Mouse (Mus musculus) midbrain, embryonic 14.5 days (tissue): ENCODE data around the gene Fam161a. TPM values are rescaled to one million over a fixed set of nuclear protein-coding genes. Genes with fewer than 3 reads are reported as not detected.
"Not testable (repeated sequence)": the region's sequence is repeated elsewhere in the genome, so short reads cannot be mapped to it uniquely, and the experiment has no call there.

Experiments used
- ATAC-seq: fragments of 200-750 bp; cut with Nextera tagmentation; 2 replicates; pipeline ENCODE4 v1.8.0; 2017; ENCODE audit warnings: moderate number of reproducible peaks, moderate library complexity; ENCODE audit not compliant: low FRiP score, low TSS enrichment
- DNase-seq: peaks from one replicate; pipeline ENCODE4 v3.0.0-alpha.2; 2015
- H3K27ac ChIP-seq: fragments of 300-500 bp; sonication (generic); replicated peaks from 2 replicates; pipeline ENCODE4 v1.5.1; 2014; ENCODE audit warnings: mild to moderate bottlenecking, low read depth, low read length, moderate library complexity
- H3K27me3 ChIP-seq: fragments of 300-500 bp; sonication (generic); 2 replicates; pipeline ENCODE4 v1.6.1; 2014; ENCODE audit warnings: low read length, control low read depth, mixed read lengths; ENCODE audit not compliant: control insufficient read depth, insufficient read depth
- H3K36me3 ChIP-seq: fragments of 300-500 bp; sonication (generic); 2 replicates; pipeline ENCODE4 v1.6.1; 2014; ENCODE audit warnings: low read length, control low read depth; ENCODE audit not compliant: control insufficient read depth, insufficient read depth
- H3K4me1 ChIP-seq: fragments of 300-500 bp; sonication (generic); 2 replicates; pipeline ENCODE4 v1.6.1; 2014; ENCODE audit warnings: mild to moderate bottlenecking, antibody characterized with exemption, low read length, control low read depth; ENCODE audit not compliant: control insufficient read depth, insufficient read depth
- H3K4me2 ChIP-seq: fragments of 300-500 bp; sonication (generic); 2 replicates; pipeline ENCODE4 v1.6.1; 2014; ENCODE audit warnings: mild to moderate bottlenecking, low read length, moderate library complexity
- H3K4me3 ChIP-seq: fragments of 300-500 bp; sonication (generic); replicated peaks from 2 replicates; pipeline ENCODE4 v1.5.1; 2014; ENCODE audit warnings: low read depth, low read length
- H3K9ac ChIP-seq: fragments of 300-500 bp; sonication (generic); replicated peaks from 2 replicates; pipeline ENCODE4 v1.6.1; 2014; ENCODE audit warnings: mild to moderate bottlenecking, low read length, moderate library complexity
- H3K9me3 ChIP-seq: fragments of 300-500 bp; sonication (generic); 2 replicates; pipeline ENCODE4 v1.6.1; 2016; ENCODE audit warnings: low read length, control low read depth, mixed read lengths; ENCODE audit not compliant: control insufficient read depth
- WGBS: fragments of 180-500 bp; shearing (Covaris S2); extraction: QIAGEN DNeasy Blood & Tissue Kit; methylation state at CpG from one replicate; pipeline ENCODE4 v1.1.7; 2014; 5-methylcytosine and 5-hydroxymethylcytosine counted together
- polyA plus RNA-seq: library from polyadenylated mRNA; unstranded; fragments of >200 nt; fragmentation: Nextera tagmentation; extraction: Ambion mirVana; gene quantifications from 2 replicates; pipeline ENCODE4 v1.2.1, GENCODE M21; 2014

The Fam161a gene
- polyA plus RNA-seq, 1 experiment from 2014 or later, result 3.7 TPM

- Histone ChIP-seq H3K36me3 (no peaks in the 10 kb centered on the region), H3K4me2 (no peak overlapping the region), H3K9ac (no peak overlapping the region), H3K27ac (no peak overlapping the region), H3K27me3 (no peaks in the 10 kb centered on the region), H3K9me3 (no peaks in the 10 kb centered on the region), H3K4me1 (no peaks in the 10 kb centered on the region), H3K4me3 (no peak overlapping the region)
- no peak for DNase-seq
- 65% methylated on average over 4 of the region's 4 CpGs for WGBS
- no peak for ATAC-seq
These were observed 45.0 kb downstream of the Fam161a start for GRCm38 (mm10) chr11:23052353-23052752.

GRCm38 (mm10) chr11:23063153-23063552 is 55.8 kb downstream of the Fam161a start:
- no peaks in the 10 kb centered on the region for H3K9me3 ChIP-seq
- no peak overlapping the region for H3K4me3 ChIP-seq
- DNase-seq (no peak), ATAC-seq (no peak)
- H3K4me1 ChIP-seq, result peaks cover 4% of the 10 kb centered on the region; the same call in 1 of the 2 replicates
- no peak overlapping the region for H3K9ac ChIP-seq
- WGBS, result 80% methylated on average over 6 of the region's 6 CpGs
- no peak overlapping the region for H3K4me2 ChIP-seq
- no peaks in the 10 kb centered on the region for H3K27me3 ChIP-seq
- no peak overlapping the region for H3K27ac ChIP-seq
- H3K36me3 ChIP-seq, result no peaks in the 10 kb centered on the region

- Histone ChIP-seq H3K4me1 (peaks cover 4% of the 10 kb centered on the region; the same call in 1 of the 2 replicates), H3K36me3 (no peaks in the 10 kb centered on the region), H3K9ac (no peak overlapping the region), H3K27me3 (no peaks in the 10 kb centered on the region), H3K27ac (no peak overlapping the region), H3K9me3 (no peaks in the 10 kb centered on the region), H3K4me3 (no peak overlapping the region), H3K4me2 (no peak overlapping the region)
- DNase-seq, result no peak
- ATAC-seq, result no peak
- WGBS, result 65% methylated on average over 3 of the region's 3 CpGs
These were observed 56.5 kb downstream of the Fam161a start for GRCm38 (mm10) chr11:23063857-23064256.

- not testable (repeated sequence) for H3K4me1 ChIP-seq, ATAC-seq, H3K9ac ChIP-seq, H3K9me3 ChIP-seq, H3K27ac ChIP-seq, DNase-seq, H3K4me2 ChIP-seq, H3K36me3 ChIP-seq, H3K4me3 ChIP-seq, H3K27me3 ChIP-seq
- WGBS, result 36% methylated on average over 3 of the region's 3 CpGs
These were observed 56.9 kb downstream of the Fam161a start for GRCm38 (mm10) chr11:23064276-23064675.

GRCm38 (mm10) chr11:23065167-23065668 is 57.9 kb downstream of the Fam161a start:
- no peak overlapping the region for H3K9ac ChIP-seq
- WGBS, result 90% methylated on average over 2 of the region's 2 CpGs

GRCm38 (mm10) chr11:23067395-23068136 is 60.2 kb downstream of the Fam161a start:
- H3K27me3 ChIP-seq, result no peaks in the 10 kb centered on the region
- peak overlapping the region; percentile 59 for H3K4me3 ChIP-seq
- ATAC-seq (peak; percentile 99), DNase-seq (peak; percentile 96)
- under 1% methylated on average over 49 of the region's 49 CpGs for whole genome bisulfite sequencing
- H3K4me2 ChIP-seq, result peak overlapping the region; percentile 56
- no peaks in the 10 kb centered on the region for H3K36me3 ChIP-seq
- H3K9ac ChIP-seq, result peak overlapping the region; percentile 71
- H3K27ac ChIP-seq, result peak overlapping the region; percentile 83
- peaks cover 4% of the 10 kb centered on the region; the same call in 1 of the 2 replicates for H3K4me1 ChIP-seq
- H3K9me3 ChIP-seq, result no peaks in the 10 kb centered on the region

More at GRCm38 (mm10) chr11:23065167-23065668, 57.9 kb downstream of the Fam161a start:
- Histone ChIP-seq H3K4me3 (no peak overlapping the region), H3K4me2 (no peak overlapping the region), H3K4me1 (peaks cover 4% of the 10 kb centered on the region; the same call in 1 of the 2 replicates), H3K36me3 (no peaks in the 10 kb centered on the region), H3K27me3 (no peaks in the 10 kb centered on the region), H3K27ac (no peak overlapping the region), H3K9me3 (no peaks in the 10 kb centered on the region)
- no peak for DNase-seq
- no peak for ATAC-seq

- no peak for DNase-seq
- peak overlapping the region; percentile 71 for H3K9ac ChIP-seq
- H3K4me1 ChIP-seq, result peaks cover 4% of the 10 kb centered on the region; the same call in 1 of the 2 replicates
- H3K27me3 ChIP-seq, result no peaks in the 10 kb centered on the region
- WGBS, result 11% methylated on average over 10 of the region's 10 CpGs
- H3K9me3 ChIP-seq, result no peaks in the 10 kb centered on the region
- H3K4me3 ChIP-seq, result peak overlapping the region; percentile 59
- H3K4me2 ChIP-seq, result peak overlapping the region; percentile 56
- H3K36me3 ChIP-seq, result no peaks in the 10 kb centered on the region
- peak; percentile 2; the same call in 1 of the 2 replicates for ATAC-seq
- peak overlapping the region; percentile 83 for H3K27ac ChIP-seq
These were observed 60.9 kb downstream of the Fam161a start for GRCm38 (mm10) chr11:23068201-23068600.

GRCm38 (mm10) chr11:23068986-23069385 is 61.7 kb downstream of the Fam161a start:
- H3K36me3 ChIP-seq, H3K27ac ChIP-seq, H3K4me2 ChIP-seq, H3K9ac ChIP-seq, ATAC-seq, H3K27me3 ChIP-seq, DNase-seq, H3K4me3 ChIP-seq, H3K9me3 ChIP-seq, H3K4me1 ChIP-seq: not testable (repeated sequence)
- 91% methylated on average over 9 of the region's 9 CpGs for WGBS

- DNase-seq (no peak), ATAC-seq (no peak)
- WGBS, result 82% methylated on average over 7 of the region's 7 CpGs
These were observed 67.5 kb downstream of the Fam161a start for GRCm38 (mm10) chr11:23074841-23075240.

More at GRCm38 (mm10) chr11:23074841-23075240, 67.5 kb downstream of the Fam161a start:
- H3K27me3 ChIP-seq, result no peaks in the 10 kb centered on the region
- H3K36me3 ChIP-seq, result no peaks in the 10 kb centered on the region
- H3K27ac ChIP-seq, result no peak overlapping the region
- H3K9me3 ChIP-seq, result no peaks in the 10 kb centered on the region
- no peak overlapping the region for H3K4me2 ChIP-seq
- no peaks in the 10 kb centered on the region for H3K4me1 ChIP-seq
- H3K4me3 ChIP-seq, result no peak overlapping the region
- no peak overlapping the region for H3K9ac ChIP-seq
